Mouse (Mus musculus) stomach, embryonic 14.5 days (tissue): ENCODE data around the gene Glo1. TPM values are rescaled to one million over a fixed set of nuclear protein-coding genes. Genes with fewer than 3 reads are reported as not detected.

Experiments used
- ATAC-seq: fragments of 200-750 bp; cut with Nextera tagmentation; 2 replicates; pipeline ENCODE4 v1.8.0; 2017; ENCODE audit warnings: low read depth, moderate TSS enrichment; ENCODE audit not compliant: insufficient number of reproducible peaks, insufficient read depth, low FRiP score
- H3K27ac ChIP-seq: fragments of 300-500 bp; sonication (generic); 2 replicates; pipeline ENCODE4 v1.5.1; 2014; ENCODE audit warnings: mild to moderate bottlenecking, low read length, moderate library complexity, mixed read lengths
- H3K27me3 ChIP-seq: fragments of 300-500 bp; sonication (generic); 2 replicates; pipeline ENCODE4 v1.6.1; 2014; ENCODE audit warnings: low read length, control low read depth, mixed read lengths; ENCODE audit not compliant: control insufficient read depth, insufficient read depth
- H3K36me3 ChIP-seq: fragments of 300-500 bp; sonication (generic); 2 replicates; pipeline ENCODE4 v1.6.1; 2014; ENCODE audit warnings: mild to moderate bottlenecking, control low read depth, low read length, moderate library complexity, mixed read lengths; ENCODE audit not compliant: control insufficient read depth, insufficient read depth
- H3K4me1 ChIP-seq: fragments of 300-500 bp; sonication (generic); 2 replicates; pipeline ENCODE4 v1.6.1; 2014; ENCODE audit warnings: low read length, control low read depth, mixed read lengths; ENCODE audit not compliant: control insufficient read depth, insufficient read depth
- H3K4me2 ChIP-seq: fragments of 300-500 bp; sonication (generic); replicated peaks from 2 replicates; pipeline ENCODE4 v1.6.1; 2014; ENCODE audit warnings: low read depth, low read length, control low read depth
- H3K4me3 ChIP-seq: fragments of 300-500 bp; sonication (generic); 2 replicates; pipeline ENCODE4 v1.5.1; 2014; ENCODE audit warnings: low read depth, low read length, control low read depth
- H3K9ac ChIP-seq: fragments of 300-500 bp; sonication (generic); replicated peaks from 2 replicates; pipeline ENCODE4 v1.6.1; 2014; ENCODE audit warnings: low read depth, mild to moderate bottlenecking, control low read depth, low read length, moderate library complexity, mixed read lengths
- H3K9me3 ChIP-seq: fragments of 300-500 bp; sonication (generic); 2 replicates; pipeline ENCODE4 v1.6.1; 2016; ENCODE audit warnings: low read depth, low read length, control low read depth; ENCODE audit not compliant: control insufficient read depth
- WGBS: fragments of 180-500 bp; shearing (Covaris S2); extraction: QIAGEN DNeasy Blood & Tissue Kit; methylation state at CpG from one replicate; pipeline ENCODE4 v1.1.7; 2014; 5-methylcytosine and 5-hydroxymethylcytosine counted together
- polyA plus RNA-seq: library from polyadenylated mRNA; unstranded; fragments of >200 nt; fragmentation: Nextera tagmentation; extraction: Ambion mirVana; gene quantifications from 2 replicates; pipeline ENCODE4 v1.2.1, GENCODE M21; 2014

Glo1 gene
- polyA plus RNA-seq, 1 experiment from 2014 or later: 240 TPM

- no peaks in the 10 kb centered on the region for H3K9me3 ChIP-seq
- H3K27ac ChIP-seq: no peak overlapping the region
- no peaks in the 10 kb centered on the region for H3K4me1 ChIP-seq
- H3K9ac ChIP-seq: no peak overlapping the region
- WGBS: 77% methylated on average over 4 of the region's 4 CpGs
- H3K36me3 ChIP-seq: no peaks in the 10 kb centered on the region
- ATAC-seq: no peak
- no peaks in the 10 kb centered on the region for H3K27me3 ChIP-seq
- H3K4me3 ChIP-seq: no peak overlapping the region
- no peak overlapping the region for H3K4me2 ChIP-seq
These were observed 5.2 kb downstream of the Glo1 start for GRCm38 (mm10) chr17:30621450-30621849.

GRCm38 (mm10) chr17:30620548-30620947, 6.1 kb downstream of the Glo1 start:
- WGBS: 31% methylated on average over 2 of the region's 2 CpGs

GRCm38 (mm10) chr17:30619153-30619552, 7.5 kb downstream of the Glo1 start:
- H3K36me3 ChIP-seq: no peaks in the 10 kb centered on the region
- no peak overlapping the region for H3K4me2 ChIP-seq
- no peaks in the 10 kb centered on the region for H3K9me3 ChIP-seq
- no peaks in the 10 kb centered on the region for H3K4me1 ChIP-seq
- 40% methylated on average over 2 of the region's 2 CpGs for WGBS
- no peak overlapping the region for H3K27ac ChIP-seq
- H3K27me3 ChIP-seq: no peaks in the 10 kb centered on the region
- no peak overlapping the region for H3K9ac ChIP-seq
- H3K4me3 ChIP-seq: no peak overlapping the region
- no peak for ATAC-seq

More at GRCm38 (mm10) chr17:30620548-30620947, 6.1 kb downstream of the Glo1 start:
- Histone ChIP-seq H3K4me3 (no peak overlapping the region), H3K9me3 (no peaks in the 10 kb centered on the region), H3K27me3 (no peaks in the 10 kb centered on the region), H3K4me1 (no peaks in the 10 kb centered on the region), H3K27ac (no peak overlapping the region), H3K36me3 (no peaks in the 10 kb centered on the region), H3K4me2 (no peak overlapping the region), H3K9ac (no peak overlapping the region)
- no peak for ATAC-seq

DNA sequence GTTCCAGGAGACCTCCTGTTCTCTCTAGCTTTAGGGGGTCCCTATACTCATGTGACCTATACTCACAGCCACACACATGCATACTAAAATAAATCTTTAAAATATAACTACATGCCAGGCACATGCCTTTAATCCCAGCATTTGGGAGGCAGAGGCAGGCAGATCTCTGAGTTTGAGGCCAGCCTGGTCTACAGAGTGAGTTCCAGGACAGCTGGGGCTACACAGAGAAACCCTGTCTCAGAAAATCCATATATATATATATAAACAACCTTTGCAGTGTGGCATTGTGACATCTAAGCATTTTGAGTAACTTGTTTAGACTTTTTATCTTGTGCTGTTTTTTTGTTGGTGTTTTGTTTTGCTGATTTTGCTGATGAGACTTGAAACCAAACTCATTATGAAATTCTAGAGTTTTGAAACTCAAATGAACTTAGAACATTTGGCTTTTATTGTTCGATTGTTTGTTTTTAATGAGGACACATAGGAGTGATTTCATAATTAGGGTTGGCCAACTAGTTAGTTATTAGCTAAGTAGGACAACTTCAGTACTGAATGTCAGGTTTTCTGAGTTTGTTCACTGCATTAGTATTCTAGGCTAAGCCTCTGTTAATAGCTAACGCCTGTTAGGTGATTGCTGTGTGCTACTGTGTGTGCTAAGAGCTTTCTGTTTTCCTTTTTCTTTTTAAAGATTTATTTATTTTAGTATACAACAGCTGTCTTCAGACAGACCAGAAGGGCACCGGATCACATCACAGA, 8.4 kb downstream of the Glo1 start:
- whole genome bisulfite sequencing: 66% methylated on average over 3 of the region's 3 CpGs
- H3K27me3 ChIP-seq: no peaks in the 10 kb centered on the region
- no peak overlapping the region for H3K4me3 ChIP-seq
- no peak overlapping the region for H3K27ac ChIP-seq
- H3K36me3 ChIP-seq: no peaks in the 10 kb centered on the region
- no peaks in the 10 kb centered on the region for H3K9me3 ChIP-seq
- no peak overlapping the region for H3K9ac ChIP-seq
- no peak overlapping the region for H3K4me2 ChIP-seq
- no peaks in the 10 kb centered on the region for H3K4me1 ChIP-seq
- no peak for ATAC-seq

- no peak overlapping the region for H3K4me2 ChIP-seq
- H3K4me1 ChIP-seq: peaks cover 3% of the 10 kb centered on the region
- H3K9me3 ChIP-seq: no peaks in the 10 kb centered on the region
- H3K4me3 ChIP-seq: no peak overlapping the region
- H3K36me3 ChIP-seq: no peaks in the 10 kb centered on the region
- no peaks in the 10 kb centered on the region for H3K27me3 ChIP-seq
- ATAC-seq: no peak
- no peak overlapping the region for H3K27ac ChIP-seq
- no peak overlapping the region for H3K9ac ChIP-seq
- 89% methylated on average over 5 of the region's 5 CpGs for WGBS
These were observed 10.5 kb downstream of the Glo1 start for GRCm38 (mm10) chr17:30616203-30616602.

- Histone ChIP-seq H3K9ac (no peak overlapping the region), H3K27ac (no peak overlapping the region), H3K9me3 (no peaks in the 10 kb centered on the region), H3K4me3 (no peak overlapping the region), H3K4me1 (peaks cover 5% of the 10 kb centered on the region), H3K4me2 (no peak overlapping the region), H3K27me3 (no peaks in the 10 kb centered on the region), H3K36me3 (no peaks in the 10 kb centered on the region)
- no peak for ATAC-seq
These were observed 13.3 kb downstream of the Glo1 start for GRCm38 (mm10) chr17:30613350-30613749.

- ATAC-seq: peak; percentile 100
- Histone ChIP-seq H3K27me3 (no peaks in the 10 kb centered on the region), H3K4me1 (peaks cover 5% of the 10 kb centered on the region), H3K4me2 (peak overlapping the region; percentile 46), H3K27ac (peak overlapping the region; percentile 77), H3K4me3 (peak overlapping the region; percentile 66), H3K9ac (peak overlapping the region; percentile 77), H3K9me3 (no peaks in the 10 kb centered on the region), H3K36me3 (0 out of 2 replicates have a peak, but pooled peaks cover 2% of the 10 kb centered on the region)
- WGBS: under 1% methylated on average over 34 of the region's 34 CpGs
These were observed 14.4 kb downstream of the Glo1 start for GRCm38 (mm10) chr17:30612075-30612859.

GRCm38 (mm10) chr17:30611221-30612074, 15.2 kb downstream of the Glo1 start:
- H3K27me3 ChIP-seq: no peaks in the 10 kb centered on the region
- peaks cover 5% of the 10 kb centered on the region for H3K4me1 ChIP-seq
- 21% methylated on average over 18 of the region's 18 CpGs for WGBS
- no peaks in the 10 kb centered on the region for H3K9me3 ChIP-seq
- peak overlapping the region; percentile 77 for H3K27ac ChIP-seq
- peak overlapping the region; percentile 77 for H3K9ac ChIP-seq
- H3K36me3 ChIP-seq: 0 out of 2 replicates have a peak, but pooled peaks cover 4% of the 10 kb centered on the region
- peak overlapping the region; percentile 66 for H3K4me3 ChIP-seq
- ATAC-seq: no peak
- peak overlapping the region; percentile 46 for H3K4me2 ChIP-seq
